Mouse (Mus musculus) spleen, adult 2 months (tissue): Measurements from ENCODE around the gene Cpd. TPM values are rescaled to one million over a fixed set of nuclear protein-coding genes. Genes with fewer than 3 reads are reported as not detected.

Source experiments
- DNase-seq, 2 experiments: peaks; one replicate each; pipeline versions ENCODE4 v3.0.0 to v3.0.0-alpha.2; 2012 to 2021; ENCODE audit warnings: low spot score in 2 of 2, low read depth in 1 of 2
- H3K27ac ChIP-seq: fragments of 200-500 bp; 2 replicates; pipeline ENCODE4 v1.5.1; 2012; ENCODE audit warnings: low read length, inconsistent platforms; ENCODE audit not compliant: insufficient read depth
- H3K27me3 ChIP-seq: fragments of 200-500 bp; 2 replicates; pipeline ENCODE4 v1.6.1; 2012; ENCODE audit warnings: mild to moderate bottlenecking, moderate library complexity, low read length, inconsistent platforms; ENCODE audit not compliant: control insufficient read depth, insufficient read depth
- H3K36me3 ChIP-seq: fragments of 200-500 bp; 2 replicates; pipeline ENCODE4 v1.6.1; 2012; ENCODE audit warnings: mild to moderate bottlenecking, low read length, inconsistent platforms; ENCODE audit not compliant: control insufficient read depth, insufficient read depth
- H3K4me1 ChIP-seq: fragments of 200-500 bp; 2 replicates; pipeline ENCODE4 v1.6.1; 2011; ENCODE audit warnings: inconsistent platforms; ENCODE audit not compliant: control insufficient read depth, insufficient read depth, insufficient read length
- H3K4me3 ChIP-seq: fragments of 200-500 bp; 2 replicates; pipeline ENCODE4 v1.5.1; 2011; ENCODE audit warnings: mild to moderate bottlenecking, inconsistent platforms; ENCODE audit not compliant: insufficient read depth, insufficient read length; ENCODE audit errors: extremely low read depth
- CTCF ChIP-seq: fragments of 200-500 bp; IDR thresholded peaks from 2 replicates; pipeline ENCODE4 v1.5.1; 2011; ENCODE audit warnings: mild to moderate bottlenecking, inconsistent platforms; ENCODE audit not compliant: insufficient read depth, insufficient read length, insufficient replicate concordance; ENCODE audit errors: extremely low read depth
- POLR2A ChIP-seq: fragments of 200-500 bp; IDR thresholded peaks from 2 replicates; pipeline ENCODE4 v1.6.1; 2011; ENCODE audit warnings: low read depth, low read length, inconsistent platforms
- WGBS: fragments of 180-500 bp; shearing (Covaris S2); methylation state at CpG from one replicate; pipeline ENCODE4 v1.1.7; 2018; 5-methylcytosine and 5-hydroxymethylcytosine counted together
- polyA plus RNA-seq: library from polyadenylated mRNA; depleted of rRNA; stranded (reverse); fragments of >200 nt; gene quantifications from 2 replicates; pipeline ENCODE4 v1.2.3, GENCODE M21; 2012

Cpd gene
- polyA plus RNA-seq, 1 experiment = 3.4 TPM

DNA sequence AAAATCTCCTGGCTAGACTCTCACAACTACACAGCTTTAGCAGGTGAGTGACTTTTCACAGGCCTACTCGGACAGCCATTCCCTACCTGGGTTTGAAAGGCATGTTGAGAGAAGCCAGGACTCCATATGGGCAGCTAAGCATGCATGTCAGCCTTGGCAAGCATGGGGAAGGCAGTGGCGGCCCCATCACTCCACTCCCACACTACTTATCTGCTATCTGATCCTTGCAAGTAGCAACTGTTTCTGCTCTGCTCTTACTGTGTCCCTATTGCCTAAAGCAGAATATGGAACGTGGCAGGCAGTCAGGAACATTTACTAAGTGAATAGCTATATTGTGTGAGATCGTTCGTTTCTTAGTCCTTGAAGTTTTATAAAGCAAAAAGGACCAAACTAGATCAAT, 10.9 kb downstream of the Cpd start:
- Histone ChIP-seq H3K4me3 (no peak overlapping the region), H3K27me3 (no peaks in the 10 kb centered on the region), H3K36me3 (no peaks in the 10 kb centered on the region), H3K27ac (no peak overlapping the region), H3K4me1 (no peaks in the 10 kb centered on the region)
- DNase-seq = no peak
- WGBS = 83% methylated on average over 5 of the region's 5 CpGs
- TF ChIP-seq POLR2A (no peak), CTCF (no peak)

DNA sequence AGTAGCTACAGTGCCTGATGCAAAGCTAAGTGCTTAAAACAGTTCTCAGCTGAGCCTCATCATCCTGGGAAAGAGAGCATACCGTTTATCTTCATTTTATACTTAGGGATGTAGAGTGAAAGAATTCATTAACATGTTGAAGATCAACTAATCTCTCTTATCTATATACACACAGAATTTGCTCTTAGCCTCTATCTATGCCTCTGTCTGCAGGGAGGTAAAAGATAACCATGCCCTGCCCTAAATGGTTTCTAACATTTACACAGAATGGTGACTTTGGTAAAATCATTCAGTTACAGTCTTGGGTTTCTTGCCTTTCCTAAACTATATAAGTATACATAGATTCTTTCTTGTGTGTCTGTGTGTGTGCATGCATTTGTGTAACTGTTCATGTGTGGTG, 12.2 kb downstream of the Cpd start:
- H3K27ac ChIP-seq = no peak overlapping the region
- no peak for TF ChIP-seq POLR2A
- TF ChIP-seq CTCF = no peak
- H3K27me3 ChIP-seq = no peaks in the 10 kb centered on the region
- H3K4me1 ChIP-seq = no peaks in the 10 kb centered on the region
- DNase-seq = no peak
- H3K36me3 ChIP-seq = no peaks in the 10 kb centered on the region
- WGBS = 82% methylated on average over 1 of the region's 1 CpGs
- no peak overlapping the region for H3K4me3 ChIP-seq

DNA sequence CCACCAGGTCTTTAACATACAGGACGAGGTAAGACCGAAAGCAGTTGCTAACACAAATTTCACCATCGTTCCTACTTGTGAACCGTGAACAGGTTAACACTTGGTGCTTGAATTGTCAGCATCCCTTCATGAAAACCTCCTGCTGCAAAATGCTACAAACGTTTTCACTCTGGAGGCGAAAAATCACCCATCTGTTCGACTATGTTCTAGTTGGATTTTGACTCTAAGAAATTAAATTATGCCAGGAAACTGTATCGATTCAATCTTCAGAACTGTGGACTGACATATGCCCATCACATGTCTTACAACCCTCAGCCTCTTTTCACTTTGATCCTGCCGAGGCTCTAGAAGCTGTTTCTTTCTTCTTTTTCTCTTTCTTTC, 21.9 kb downstream of the Cpd start:
- DNase-seq = no peak
- 87% methylated on average over 9 of the region's 9 CpGs for WGBS
- Histone ChIP-seq H3K4me1 (no peaks in the 10 kb centered on the region), H3K4me3 (no peak overlapping the region), H3K36me3 (no peaks in the 10 kb centered on the region), H3K27me3 (no peaks in the 10 kb centered on the region), H3K27ac (no peak overlapping the region)
- no peak for TF ChIP-seq POLR2A
- TF ChIP-seq CTCF = no peak

DNA sequence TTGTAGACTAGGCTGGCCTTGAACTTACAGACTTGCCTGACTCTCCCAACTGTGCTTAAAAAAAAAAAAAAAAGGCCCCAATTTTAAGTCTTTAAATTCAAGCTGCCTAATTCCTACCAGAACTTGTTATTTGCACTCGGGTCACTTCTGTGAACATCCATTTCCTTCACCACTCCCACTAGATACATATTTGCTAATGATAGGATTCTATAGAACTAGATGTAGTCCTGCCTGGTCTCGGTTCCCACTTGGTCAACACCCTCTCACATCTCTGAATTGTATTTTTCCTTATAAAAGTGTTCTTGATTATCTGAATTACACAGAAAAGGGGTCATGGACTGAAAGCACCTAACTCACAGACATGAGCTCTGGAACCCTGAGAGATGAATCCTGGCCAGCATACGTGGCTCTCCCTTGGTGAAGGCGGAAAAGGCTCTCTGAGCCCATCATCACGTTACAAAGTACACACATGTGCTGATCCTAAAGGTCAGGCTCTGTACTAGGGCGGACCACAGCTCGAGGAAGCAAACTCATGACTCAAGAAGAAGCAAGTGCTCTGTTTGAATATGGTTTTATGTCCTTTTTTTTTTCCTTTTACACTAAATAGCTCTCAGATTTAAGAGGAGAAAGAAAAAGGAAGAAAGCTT, 22.5 kb downstream of the Cpd start:
- Histone ChIP-seq H3K27me3 (no peaks in the 10 kb centered on the region), H3K36me3 (no peaks in the 10 kb centered on the region), H3K27ac (no peak overlapping the region), H3K4me1 (no peaks in the 10 kb centered on the region), H3K4me3 (no peak overlapping the region)
- 87% methylated on average over 7 of the region's 7 CpGs for WGBS
- TF ChIP-seq CTCF (no peak), POLR2A (no peak)
- DNase-seq = no peak

DNA sequence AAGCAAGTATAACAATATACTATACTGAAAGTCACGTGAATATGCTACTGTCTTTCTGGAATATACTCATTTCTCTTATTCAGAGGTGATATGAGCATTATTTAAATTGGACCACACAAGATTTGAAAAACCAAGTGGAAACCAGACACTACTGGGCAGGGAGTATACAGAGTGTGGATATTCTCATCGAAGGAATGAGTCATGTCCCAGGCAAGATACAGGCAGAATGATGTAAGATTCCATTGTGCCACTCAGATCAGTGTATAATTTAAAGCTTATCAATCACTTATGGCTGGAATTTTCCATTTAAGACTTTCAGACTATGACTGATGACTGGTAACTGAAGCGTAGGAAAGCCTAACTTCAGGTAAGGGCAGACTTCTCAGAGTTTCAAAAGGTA, 23.2 kb downstream of the Cpd start:
- Histone ChIP-seq H3K27ac (no peak overlapping the region), H3K4me1 (no peaks in the 10 kb centered on the region), H3K27me3 (no peaks in the 10 kb centered on the region), H3K4me3 (no peak overlapping the region), H3K36me3 (no peaks in the 10 kb centered on the region)
- TF ChIP-seq CTCF (no peak), POLR2A (no peak)
- DNase-seq = no peak
- WGBS = 90% methylated on average over 3 of the region's 3 CpGs

DNA sequence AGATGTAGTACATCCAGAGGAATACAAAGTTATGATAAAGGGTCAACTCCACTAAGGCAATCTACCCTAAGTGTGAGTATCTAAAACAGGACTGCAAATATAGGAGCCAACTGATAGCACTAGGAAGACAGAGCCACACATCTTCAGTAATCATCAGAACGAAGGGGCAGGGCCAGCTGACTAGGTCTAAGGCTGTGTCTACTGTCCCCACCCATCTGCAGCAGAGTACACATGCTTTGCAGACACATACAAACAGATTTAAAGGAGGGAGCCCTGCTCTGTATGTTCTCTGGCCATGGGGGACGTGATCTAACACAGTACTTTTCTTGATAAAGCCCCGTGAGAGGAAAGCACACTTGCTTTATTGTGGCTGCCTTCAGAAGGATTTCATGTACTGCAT, 25.5 kb downstream of the Cpd start:
- no peaks in the 10 kb centered on the region for H3K27me3 ChIP-seq
- no peak for TF ChIP-seq POLR2A
- no peak for TF ChIP-seq CTCF
- no peaks in the 10 kb centered on the region for H3K4me1 ChIP-seq
- H3K27ac ChIP-seq = no peak overlapping the region
- 69% methylated on average over 3 of the region's 3 CpGs for WGBS
- DNase-seq = no peak
- H3K36me3 ChIP-seq = no peaks in the 10 kb centered on the region
- no peak overlapping the region for H3K4me3 ChIP-seq

DNA sequence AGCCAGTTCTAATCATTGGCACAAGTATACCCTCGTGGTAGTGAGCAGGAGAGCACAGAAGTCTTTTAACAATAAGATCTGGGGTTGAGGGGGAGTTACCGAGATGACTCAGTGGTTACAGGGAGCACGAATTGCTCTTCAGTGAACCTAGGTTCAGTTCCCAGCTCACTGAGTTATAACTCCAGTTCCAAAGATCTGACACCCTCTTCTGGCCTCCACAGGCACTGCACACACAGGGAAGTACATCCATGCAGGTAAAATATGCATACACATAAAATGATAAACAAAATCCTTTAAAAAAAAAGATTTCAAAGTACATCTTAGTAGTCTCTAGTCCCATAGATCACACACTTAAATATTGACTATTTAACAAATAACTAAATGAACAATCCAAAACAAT, 29.2 kb downstream of the Cpd start:
- Histone ChIP-seq H3K4me3 (no peak overlapping the region), H3K27me3 (no peaks in the 10 kb centered on the region), H3K27ac (no peak overlapping the region), H3K36me3 (no peaks in the 10 kb centered on the region), H3K4me1 (no peaks in the 10 kb centered on the region; the same call in 1 of the 2 replicates)
- DNase-seq = no peak
- TF ChIP-seq CTCF = no peak
- WGBS = 90% methylated on average over 3 of the region's 3 CpGs
